ENCODE assay signal across 36 mouse cellular contexts in the genomic region with DNA sequence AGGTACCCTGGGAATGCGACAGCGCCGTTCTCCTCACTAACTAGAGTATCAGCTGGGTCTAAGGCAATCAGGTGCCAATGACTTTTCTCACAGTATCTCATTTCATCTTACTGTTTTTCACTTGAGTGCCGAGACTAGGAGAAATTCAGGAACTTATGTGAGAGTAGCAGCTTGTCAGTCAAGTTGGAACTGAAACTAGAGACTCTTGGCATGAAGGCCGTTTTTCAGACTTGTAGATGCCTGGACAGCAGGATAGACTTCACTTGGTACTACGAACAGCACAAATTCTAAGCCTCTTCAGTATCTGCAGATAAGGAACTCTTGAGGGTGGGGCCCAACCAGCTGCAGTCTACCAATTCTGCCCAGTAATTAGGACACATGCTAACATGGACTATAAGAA. TPM values are rescaled to one million over a fixed set of nuclear protein-coding genes. Genes with fewer than 3 reads are reported as not detected.
DNase-seq lines count a peak whose midpoint lies in the region; ATAC-seq and TF ChIP-seq lines count a peak whose summit lies in the region.
"Had no signal": no experiment of that assay in that cellular context is flagged by ENCODE, and none has a peak within 500 bp of the region (broad histone marks: within the 10 kb centered on the region; RNA-seq: fewer than 3 reads in every experiment).

No protein-coding gene starts in this region.

- H3K79me2 ChIP-seq in heart, adult 2 months (replicated peaks; ENCODE audit: control insufficient read depth, insufficient read depth, low read length) = no peaks in the 10 kb centered on the region
- peaks cover 4% of the 10 kb centered on the region for H3K79me2 ChIP-seq in myocyte (ENCODE audit: control insufficient read depth, insufficient read depth)

- no peak for TF ChIP-seq CTCF in heart, adult 2 months (IDR thresholded peaks at IDR 0.05)
- no peak for TF ChIP-seq CTCF in layer of hippocampus, adult 2 months (conservative IDR thresholded peaks at IDR 0.05)

- no peaks in the 10 kb centered on the region for H3K27me3 ChIP-seq in heart, adult 2 months (ENCODE audit: control insufficient read depth, insufficient read depth, low read length)
- H3K27me3 ChIP-seq in heart, embryonic 14.5 days (ENCODE audit: control insufficient read depth, insufficient read depth, low read length) = no peaks in the 10 kb centered on the region
- no peaks in the 10 kb centered on the region for H3K27me3 ChIP-seq in myocyte (ENCODE audit: control insufficient read depth, insufficient read depth, insufficient read length)
- H3K27me3 ChIP-seq: embryonic facial prominence, embryonic 13.5 days; forebrain, embryonic 15.5 days; kidney, embryonic 15.5 days; liver, embryonic 12.5 days; neural tube, embryonic 15.5 days; Patski had no signal

- peak overlapping the region; percentile 97 for H3K27ac ChIP-seq in heart, adult 2 months
- H3K27ac ChIP-seq in heart, embryonic 14.5 days (replicated peaks in 1 of 2; ENCODE audit: control insufficient read depth in 1 of 2, insufficient read depth in 1 of 2, low read depth in 2 of 2, low read length in 2 of 2) = peak overlapping the region; percentile 74 to 98
- H3K27ac ChIP-seq in layer of hippocampus, adult 2 months = no peak overlapping the region
- H3K27ac ChIP-seq: embryonic facial prominence, embryonic 13.5 days; forebrain, embryonic 10.5 days; forebrain, embryonic 15.5 days; kidney, embryonic 15.5 days; liver, embryonic 12.5 days; neural tube, embryonic 15.5 days had no signal

- H3K9me3 ChIP-seq in heart, embryonic 14.5 days (ENCODE audit: control insufficient read depth, low read length) = no peaks in the 10 kb centered on the region
- H3K9me3 ChIP-seq: embryonic facial prominence, embryonic 13.5 days; forebrain, embryonic 10.5 days; forebrain, embryonic 15.5 days; kidney, embryonic 15.5 days; liver, embryonic 12.5 days; neural tube, embryonic 15.5 days had no signal

- H3K4me2 ChIP-seq in heart, embryonic 14.5 days (ENCODE audit: low read length) = peak overlapping the region; percentile 74
- peak overlapping the region; percentile 63 for H3K4me2 ChIP-seq in myocyte (ENCODE audit: low read depth)
- H3K4me2 ChIP-seq: embryonic facial prominence, embryonic 13.5 days; forebrain, embryonic 15.5 days; kidney, embryonic 15.5 days; liver, embryonic 12.5 days; neural tube, embryonic 15.5 days had no signal

- no peak for ATAC-seq in heart, embryonic 14.5 days (ENCODE audit: insufficient number of reproducible peaks, insufficient read depth, low FRiP score, low read depth)
- 0 out of 2 replicates have a peak, but pooled peaks have one; percentile 18 for ATAC-seq in common myeloid progenitor, adult 5-6 weeks (replicated peaks; ENCODE audit: low read depth, poor library complexity, severe bottlenecking)
- ATAC-seq in CD4-positive, CD25-positive, alpha-beta regulatory T cell, adult 4 months = no peak
- ATAC-seq: forebrain, embryonic 15.5 days; hindbrain, embryonic 16.5 days; liver, embryonic 12.5 days; liver, postnatal 0 days; Patski had no signal

- DNase-seq in heart, adult 2 months = no peak
- DNase-seq in heart, postnatal 10 days = no peak
- no peak for DNase-seq in heart, adult 18-20 months
- DNase-seq in layer of hippocampus, adult 2 months (ENCODE audit: low spot score in 2 of 2) = no peak
- DNase-seq: adrenal gland, postnatal 25 days; cerebellum, adult 11-12 months; cerebellum, adult 9-11 months; kidney, adult 18-20 months; kidney, postnatal 36 days; left cerebral cortex, postnatal 4 days; liver, postnatal 0 days; lung, postnatal 36 days; midbrain, embryonic 14.5 days; right cerebral cortex, postnatal 25 days; spleen, adult 18-20 months; thymus, postnatal 14 days had no signal

- peaks cover 8% of the 10 kb centered on the region for H3K4me1 ChIP-seq in heart, adult 2 months (ENCODE audit: control insufficient read depth, insufficient read depth, low read length)
- peaks cover 12 to 26% of the 10 kb centered on the region in 2 experiments for H3K4me1 ChIP-seq in heart, embryonic 14.5 days (ENCODE audit: control insufficient read depth in 2 of 2, insufficient read depth in 2 of 2, low read length in 2 of 2)
- H3K4me1 ChIP-seq: embryonic facial prominence, embryonic 13.5 days; forebrain, embryonic 10.5 days; forebrain, embryonic 15.5 days; kidney, embryonic 15.5 days; neural tube, embryonic 15.5 days had no signal

- intact Hi-C loops in heart, adult 2 months (cut with DNase I) = loop anchor here (5.0 kb wide), 1 partner anchor 33 kb away; no protein-coding TSS in a partner anchor
- intact Hi-C loops in heart, postnatal 10 days (cut with DNase I) = loop anchor here (2.0 kb wide), 1 partner anchor 29 kb away; no protein-coding TSS in a partner anchor

- H3ac ChIP-seq in myocyte (ENCODE audit: control insufficient read depth, insufficient read length) = no peak overlapping the region

- peak overlapping the region; percentile 85 for H3K9ac ChIP-seq in heart, adult 2 months (ENCODE audit: low read depth, low read length)
- peak overlapping the region; percentile 89 for H3K9ac ChIP-seq in heart, embryonic 14.5 days (ENCODE audit: low read length)
- H3K9ac ChIP-seq: embryonic facial prominence, embryonic 13.5 days; forebrain, embryonic 15.5 days; kidney, embryonic 15.5 days; liver, embryonic 12.5 days; liver, postnatal 0 days; neural tube, embryonic 15.5 days had no signal

- peak overlapping the region; percentile 42 for H3K4me3 ChIP-seq in heart, adult 2 months
- peak overlapping the region; percentile 51 to 56; a peak in 3 of 4 replicates for H3K4me3 ChIP-seq in heart, embryonic 14.5 days (ENCODE audit: control insufficient read depth in 1 of 2, insufficient read depth in 1 of 2, low read depth in 1 of 2, low read length in 2 of 2)
- peak overlapping the region; percentile 37 for H3K4me3 ChIP-seq in myocyte
- no peak overlapping the region for H3K4me3 ChIP-seq in layer of hippocampus, adult 2 months
- H3K4me3 ChIP-seq: embryonic facial prominence, embryonic 13.5 days; forebrain, embryonic 10.5 days; forebrain, embryonic 15.5 days; kidney, embryonic 15.5 days; liver, embryonic 12.5 days; neural tube, embryonic 15.5 days had no signal

- H3K36me3 ChIP-seq in heart, adult 2 months (ENCODE audit: control insufficient read depth, insufficient read depth, low read length) = peaks cover 24% of the 10 kb centered on the region
- H3K36me3 ChIP-seq in heart, embryonic 14.5 days (ENCODE audit: control insufficient read depth, insufficient read depth, low read length) = peaks cover 30% of the 10 kb centered on the region
- no peaks in the 10 kb centered on the region for H3K36me3 ChIP-seq in myocyte (ENCODE audit: control insufficient read depth, insufficient read depth)
- H3K36me3 ChIP-seq: embryonic facial prominence, embryonic 13.5 days; forebrain, embryonic 10.5 days; forebrain, embryonic 15.5 days; kidney, embryonic 15.5 days; liver, embryonic 12.5 days; neural tube, embryonic 15.5 days had no signal

- 0 out of 2 replicates have a peak, but pooled peaks have one; percentile 2 for TF ChIP-seq EP300 in heart, adult 2 months (IDR thresholded peaks at IDR 0.05; ENCODE audit: insufficient read depth, low read depth, low read length)

- TF ChIP-seq POLR2A in heart, adult 2 months (IDR thresholded peaks at IDR 0.05; ENCODE audit: insufficient read depth, low read depth, low read length) = no peak; the same call in 1 of the 2 replicates
- no peak for TF ChIP-seq POLR2A in myocyte (IDR thresholded peaks at IDR 0.05; ENCODE audit: insufficient read length, low read depth)

- WGBS in heart, adult 2 months = 56% methylated on average over 6 of the region's 6 CpGs
- WGBS in heart, embryonic 14.5 days = 27% methylated on average over 6 of the region's 6 CpGs

TF ChIP-seq in myocyte, 11 proteins besides CTCF, POLR2A, EP300 and RAD21:
- TF ChIP-seq TCF3 (IDR thresholded peaks at IDR 0.05; ENCODE audit: insufficient read length, low read depth) (no peak), MYOD1 (IDR thresholded peaks at IDR 0.05; ENCODE audit: control insufficient read depth in 1 of 3, insufficient read length in 2 of 3, low read depth in 2 of 3) (no peak), MYOG (IDR thresholded peaks at IDR 0.05; ENCODE audit: control insufficient read depth in 1 of 3, insufficient read depth in 1 of 3, insufficient read length in 2 of 3, low read depth in 2 of 3) (no peak), TCF12 (IDR thresholded peaks at IDR 0.05; ENCODE audit: insufficient read depth, poor library complexity, severe bottlenecking) (no peak), CEBPB (IDR thresholded peaks at IDR 0.05; ENCODE audit: insufficient read depth, poor library complexity, severe bottlenecking) (no peak), MAX (IDR thresholded peaks at IDR 0.05; ENCODE audit: low read depth) (no peak), USF1 (IDR thresholded peaks at IDR 0.05; ENCODE audit: low read depth) (no peak), POLR2AphosphoS2 (IDR thresholded peaks at IDR 0.05; ENCODE audit: insufficient read length, low read depth) (no peak), SRF (IDR thresholded peaks at IDR 0.05; ENCODE audit: control insufficient read depth, insufficient read length, low read depth) (no peak), REST (IDR thresholded peaks at IDR 0.05; ENCODE audit: insufficient read depth, insufficient read length) (no peak), E2F4 (IDR thresholded peaks at IDR 0.05; ENCODE audit: insufficient read depth) (no peak)

RNA-seq across cellular contexts. Expression of gene Lmod2, which starts 2.6 kb away (rescaled TPM):
- 100 to 1,000 TPM; 691 to 757 TPM for total RNA-seq in heart, adult 2 months (2021)
- polyA plus RNA-seq in heart, adult 2 months (2012; rRNA removed) = 191 and 268 TPM in 2 replicates
- total RNA-seq in heart, postnatal 10 days (2021) = 100 to 1,000 TPM; 278 to 346 TPM
- 54.6 and 56.9 TPM in 2 replicates for polyA plus RNA-seq in heart, embryonic 14.5 days (2014; fragmentation: Nextera tagmentation; extraction: Ambion mirVana)
- total RNA-seq in heart, adult 18-20 months (2021) = 100 to 1,000 TPM; 861 to 872 TPM
- total RNA-seq in common myeloid progenitor, adult 5-6 weeks (2017) = not detected in 2 replicates
- 33.6 TPM for polyA plus RNA-seq in myocyte (2012; fragmentation: generic; extraction: Trizol)
- polyA plus RNA-seq in CD4-positive, CD25-positive, alpha-beta regulatory T cell, adult 4 months (2017; shearing (Covaris generic)) = not detected
- total RNA-seq in layer of hippocampus, adult 2 months (2021) = not detected
- total RNA-seq: layer of hippocampus, adult 8-10 months; layer of hippocampus, postnatal 25 days; left cerebral cortex, postnatal 4 days; megakaryocyte-erythroid progenitor cell, adult 5-6 weeks; MEL; monocyte, adult 5-6 weeks had no signal
- polyA plus RNA-seq: forebrain, embryonic 10.5 days; forebrain, embryonic 15.5 days; hindbrain, embryonic 11.5 days; hindbrain, embryonic 16.5 days; intestine, embryonic 14.5 days; liver, embryonic 12.5 days; midbrain, embryonic 14.5 days; Patski; urinary bladder, adult 2 months had no signal

Comparison
In these comparisons a context has a peak if more than half of its experiments do, and no peak if none do; other contexts are left out.
1. RNA of gene Lmod2, which starts 2.6 kb away (total RNA-seq): 861 to 872 TPM in heart, adult 18-20 months, 691 to 757 TPM in heart, adult 2 months and 278 to 346 TPM in heart, postnatal 10 days; not detected in common myeloid progenitor, adult 5-6 weeks and not detected in layer of hippocampus, adult 2 months; every median in the first group is over 100 times any median in the second.